Mouse (Mus musculus): ENCODE measurements around the gene Bfsp1. TPM values are rescaled to one million over a fixed set of nuclear protein-coding genes. Genes with fewer than 3 reads are reported as not detected.

The Bfsp1 gene
- polyA plus RNA-seq (2012; rRNA removed) = 0.32 and 0.35 TPM in 2 replicates

DNA sequence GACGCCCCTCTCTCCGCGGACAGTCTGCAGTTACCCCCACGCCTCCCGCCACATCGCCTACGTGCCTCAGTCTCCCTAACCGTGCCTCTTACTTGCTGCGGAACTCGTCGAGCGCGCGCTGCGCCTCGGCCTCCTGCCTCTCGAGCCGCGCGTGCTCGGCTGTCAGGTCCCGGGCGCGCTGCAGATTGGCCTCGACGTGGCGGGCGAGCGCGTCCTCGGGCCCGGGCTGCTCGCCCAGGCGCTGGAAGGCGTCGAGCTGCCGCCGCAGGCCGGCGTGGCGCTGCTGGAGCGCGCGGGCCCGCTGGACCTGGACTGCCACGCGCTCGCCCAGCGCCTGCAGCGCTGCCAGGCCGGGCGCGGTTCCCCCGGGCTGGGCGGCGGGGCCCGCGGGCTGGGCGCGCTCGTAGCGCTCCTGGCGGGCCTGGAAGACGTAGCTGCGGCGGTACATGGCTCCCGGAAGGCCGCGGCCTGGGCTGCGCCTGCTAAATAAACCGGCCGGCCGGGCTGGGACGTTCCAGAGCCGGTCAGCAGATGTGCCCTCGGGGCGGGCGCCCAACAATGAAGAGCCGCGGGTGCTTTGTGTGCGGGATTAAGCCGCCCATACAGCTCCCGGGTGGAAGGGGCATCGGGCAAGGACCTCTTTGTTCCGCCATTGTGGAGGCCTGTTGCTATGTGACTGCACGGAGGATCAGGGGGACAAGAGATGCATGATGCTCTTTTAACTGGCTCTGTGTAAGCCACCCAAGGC lies at the start of gene Bfsp1:
Gene Bfsp1 (minus strand): TSS at position 690 of the 748 bp plus-strand sequence.
- Histone ChIP-seq H3K27me3 (ENCODE audit: control insufficient read depth, insufficient read depth, low read length) (no peaks in the 10 kb centered on the region; the same call in 1 of the 2 replicates), H3K27ac (ENCODE audit: control insufficient read depth, insufficient read depth, low read length) (no peak within 1 kb of the TSS), H3K4me1 (replicated peaks; ENCODE audit: control insufficient read depth, insufficient read depth, low read length) (no peaks in the 10 kb centered on the region), H3K36me3 (ENCODE audit: control insufficient read depth, insufficient read depth, low read length) (no peaks in the 10 kb centered on the region), H3K4me3 (ENCODE audit: control insufficient read depth, insufficient read depth, low read length) (no peak within 1 kb of the TSS)
- 15% methylated on average over 86 of the region's 86 CpGs for WGBS
- TF ChIP-seq POLR2A (IDR thresholded peaks at IDR 0.05; ENCODE audit: control insufficient read depth, extremely low read depth, insufficient read depth, low read length, poor library complexity) = no peak
- TF ChIP-seq CTCF (IDR thresholded peaks at IDR 0.05; ENCODE audit: borderline replicate concordance, control insufficient read depth, extremely low read depth, insufficient read depth, low read length, poor library complexity) = no peak
- DNase-seq = no peak

DNA sequence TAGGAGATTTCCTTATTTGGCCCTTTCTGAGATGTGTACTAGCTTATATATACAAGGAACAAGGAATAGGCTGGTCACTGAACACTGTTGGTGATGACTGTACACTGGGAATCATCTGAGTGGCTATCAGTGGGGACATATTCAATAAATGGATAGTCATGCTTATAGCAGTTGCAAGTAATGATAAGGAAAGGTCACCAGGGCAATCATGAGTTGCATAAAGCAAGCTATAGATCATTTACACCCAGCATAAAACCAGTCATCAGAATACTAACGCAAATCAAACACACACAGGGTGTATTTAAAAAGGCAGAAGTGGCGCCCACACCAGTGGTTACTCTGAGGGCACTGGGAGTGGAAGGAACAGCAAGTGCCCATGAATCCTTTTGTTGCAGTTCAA lies 49.2 kb upstream of the Bfsp1 start:
- WGBS = 75% methylated on average over 2 of the region's 2 CpGs
- no peaks in the 10 kb centered on the region for H3K36me3 ChIP-seq (ENCODE audit: control insufficient read depth, insufficient read depth, low read length)
- H3K27ac ChIP-seq (ENCODE audit: control insufficient read depth, insufficient read depth, low read length) = no peak overlapping the region
- no peak for DNase-seq
- no peak for TF ChIP-seq CTCF (IDR thresholded peaks at IDR 0.05; ENCODE audit: borderline replicate concordance, control insufficient read depth, extremely low read depth, insufficient read depth, low read length, poor library complexity)
- peaks cover 5% of the 10 kb centered on the region; the same call in 1 of the 2 replicates for H3K27me3 ChIP-seq (ENCODE audit: control insufficient read depth, insufficient read depth, low read length)
- H3K4me3 ChIP-seq (ENCODE audit: control insufficient read depth, insufficient read depth, low read length) = no peak overlapping the region
- peaks cover 11% of the 10 kb centered on the region for H3K4me1 ChIP-seq (replicated peaks; ENCODE audit: control insufficient read depth, insufficient read depth, low read length)

DNA sequence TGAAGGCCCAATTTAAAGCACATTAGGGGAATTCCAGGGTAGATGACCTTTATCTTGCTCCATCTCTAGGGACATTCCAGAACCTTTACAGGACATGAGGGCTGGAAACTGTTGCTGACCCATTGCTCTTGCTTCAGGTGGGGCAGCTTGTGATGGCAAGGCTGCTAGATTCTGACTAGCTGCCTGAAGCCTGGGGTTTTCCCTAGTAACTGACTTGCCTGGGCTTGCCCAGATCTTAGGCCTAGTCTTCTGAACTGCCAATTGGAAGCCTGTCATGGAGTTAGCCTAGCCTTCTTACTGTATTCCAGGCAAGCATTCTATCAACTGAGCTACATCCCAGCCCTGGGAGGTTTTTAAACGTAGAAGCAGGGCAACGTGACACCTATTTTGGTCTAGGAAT lies 46.3 kb upstream of the Bfsp1 start:
- H3K27me3 ChIP-seq (ENCODE audit: control insufficient read depth, insufficient read depth, low read length) = no peaks in the 10 kb centered on the region
- no peak for DNase-seq
- H3K4me1 ChIP-seq (replicated peaks; ENCODE audit: control insufficient read depth, insufficient read depth, low read length) = no peaks in the 10 kb centered on the region
- no peak overlapping the region for H3K4me3 ChIP-seq (ENCODE audit: control insufficient read depth, insufficient read depth, low read length)
- H3K36me3 ChIP-seq (ENCODE audit: control insufficient read depth, insufficient read depth, low read length) = no peaks in the 10 kb centered on the region
- 91% methylated on average over 2 of the region's 2 CpGs for WGBS
- TF ChIP-seq CTCF (IDR thresholded peaks at IDR 0.05; ENCODE audit: borderline replicate concordance, control insufficient read depth, extremely low read depth, insufficient read depth, low read length, poor library complexity) = no peak
- TF ChIP-seq POLR2A (IDR thresholded peaks at IDR 0.05; ENCODE audit: control insufficient read depth, extremely low read depth, insufficient read depth, low read length, poor library complexity) = no peak
- no peak overlapping the region for H3K27ac ChIP-seq (ENCODE audit: control insufficient read depth, insufficient read depth, low read length)

DNA sequence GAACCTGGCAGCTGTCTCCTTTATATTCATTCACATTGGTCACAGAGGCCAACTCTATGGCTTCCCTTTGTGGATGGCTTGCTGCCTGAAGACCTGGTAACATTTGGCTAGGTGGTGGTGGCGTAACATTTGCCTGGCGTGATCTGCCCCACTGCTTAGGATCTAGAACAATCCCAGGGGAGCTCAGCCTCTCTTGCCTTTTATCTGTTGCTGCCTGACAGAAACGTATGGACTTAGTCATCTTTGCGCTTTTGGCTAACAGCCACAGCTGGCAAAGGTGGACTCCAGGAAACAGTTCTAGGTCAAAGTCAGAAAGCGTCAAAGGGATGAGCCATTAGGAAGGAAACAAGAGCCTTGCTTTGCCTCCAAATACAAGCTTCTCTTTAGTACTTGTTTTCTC lies 41.9 kb upstream of the Bfsp1 start:
- H3K36me3 ChIP-seq (ENCODE audit: control insufficient read depth, insufficient read depth, low read length) = no peaks in the 10 kb centered on the region
- 85% methylated on average over 5 of the region's 5 CpGs for WGBS
- H3K4me3 ChIP-seq (ENCODE audit: control insufficient read depth, insufficient read depth, low read length) = no peak overlapping the region
- TF ChIP-seq CTCF (IDR thresholded peaks at IDR 0.05; ENCODE audit: borderline replicate concordance, control insufficient read depth, extremely low read depth, insufficient read depth, low read length, poor library complexity) (no peak), POLR2A (IDR thresholded peaks at IDR 0.05; ENCODE audit: control insufficient read depth, extremely low read depth, insufficient read depth, low read length, poor library complexity) (no peak)
- no peaks in the 10 kb centered on the region for H3K4me1 ChIP-seq (replicated peaks; ENCODE audit: control insufficient read depth, insufficient read depth, low read length)
- DNase-seq = no peak
- no peak overlapping the region for H3K27ac ChIP-seq (ENCODE audit: control insufficient read depth, insufficient read depth, low read length)
- no peaks in the 10 kb centered on the region for H3K27me3 ChIP-seq (ENCODE audit: control insufficient read depth, insufficient read depth, low read length)

DNA sequence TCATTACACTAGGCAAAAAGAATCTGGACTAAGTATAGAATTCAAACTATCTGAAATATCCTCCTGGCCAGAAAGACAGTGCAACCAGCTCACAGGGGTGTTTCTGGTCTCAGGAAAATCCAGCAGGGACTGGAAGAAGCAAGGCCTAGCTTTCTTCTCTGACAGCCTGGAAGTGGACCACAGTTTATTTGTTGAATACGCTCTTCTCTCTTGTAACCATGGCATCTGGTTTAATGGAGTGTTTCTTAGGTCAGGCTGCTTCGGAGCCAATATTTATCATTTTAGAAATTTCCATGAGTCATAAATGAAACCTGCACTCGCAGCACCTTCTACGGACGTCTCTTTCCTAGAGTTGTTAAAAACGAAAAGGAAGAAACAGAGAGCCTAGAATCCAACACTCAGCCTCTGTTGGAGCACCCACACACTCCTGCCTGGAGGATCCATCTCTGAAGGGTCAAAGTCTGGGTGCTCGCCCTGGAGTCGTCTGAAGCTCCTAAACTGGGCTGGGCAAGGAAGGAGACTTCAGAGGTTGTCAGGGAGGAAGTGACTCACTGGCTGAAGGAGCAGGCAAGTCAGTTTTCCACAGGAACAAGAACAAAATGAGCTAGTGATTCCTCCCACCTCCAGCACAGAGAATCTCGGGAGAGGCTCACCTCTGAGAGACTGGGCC lies 40.5 kb upstream of the Bfsp1 start:
- H3K36me3 ChIP-seq (ENCODE audit: control insufficient read depth, insufficient read depth, low read length) = no peaks in the 10 kb centered on the region
- H3K4me1 ChIP-seq (replicated peaks; ENCODE audit: control insufficient read depth, insufficient read depth, low read length) = no peaks in the 10 kb centered on the region
- no peaks in the 10 kb centered on the region for H3K27me3 ChIP-seq (ENCODE audit: control insufficient read depth, insufficient read depth, low read length)
- WGBS = 81% methylated on average over 9 of the region's 9 CpGs
- H3K4me3 ChIP-seq (ENCODE audit: control insufficient read depth, insufficient read depth, low read length) = no peak overlapping the region
- DNase-seq = no peak
- H3K27ac ChIP-seq (ENCODE audit: control insufficient read depth, insufficient read depth, low read length) = no peak overlapping the region
- TF ChIP-seq CTCF (IDR thresholded peaks at IDR 0.05; ENCODE audit: borderline replicate concordance, control insufficient read depth, extremely low read depth, insufficient read depth, low read length, poor library complexity) (no peak), POLR2A (IDR thresholded peaks at IDR 0.05; ENCODE audit: control insufficient read depth, extremely low read depth, insufficient read depth, low read length, poor library complexity) (no peak)

DNA sequence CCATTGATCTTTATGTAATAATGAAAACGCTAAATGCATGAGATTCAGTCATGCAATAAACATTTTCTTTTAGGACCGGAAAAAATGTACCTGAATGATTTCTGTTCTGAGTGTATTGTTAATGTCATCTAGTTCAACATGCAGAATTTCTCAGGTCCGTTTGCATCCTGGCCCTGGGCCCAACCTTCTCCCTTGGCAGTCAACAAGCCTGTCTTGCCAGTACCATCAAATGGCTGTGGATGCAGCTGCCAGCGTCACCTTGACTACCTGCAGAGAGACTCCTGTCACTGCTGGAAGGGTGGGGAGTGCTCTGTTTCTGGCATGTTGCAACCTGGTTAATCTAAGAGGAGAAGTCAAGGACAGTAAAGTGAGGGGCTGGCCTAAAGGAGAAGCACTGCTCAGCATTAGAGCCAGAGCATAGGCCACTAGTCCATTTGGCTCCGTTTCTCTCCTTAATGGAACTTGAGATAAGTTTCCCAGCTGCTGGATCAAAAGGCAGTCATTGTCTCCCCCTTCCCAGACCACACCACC lies 37.9 kb upstream of the Bfsp1 start:
- whole genome bisulfite sequencing = 90% methylated on average over 5 of the region's 5 CpGs
- Histone ChIP-seq H3K27me3 (ENCODE audit: control insufficient read depth, insufficient read depth, low read length) (no peaks in the 10 kb centered on the region), H3K4me3 (ENCODE audit: control insufficient read depth, insufficient read depth, low read length) (no peak overlapping the region), H3K4me1 (replicated peaks; ENCODE audit: control insufficient read depth, insufficient read depth, low read length) (no peaks in the 10 kb centered on the region), H3K36me3 (ENCODE audit: control insufficient read depth, insufficient read depth, low read length) (no peaks in the 10 kb centered on the region), H3K27ac (ENCODE audit: control insufficient read depth, insufficient read depth, low read length) (no peak overlapping the region)
- TF ChIP-seq CTCF (IDR thresholded peaks at IDR 0.05; ENCODE audit: borderline replicate concordance, control insufficient read depth, extremely low read depth, insufficient read depth, low read length, poor library complexity) = no peak
- TF ChIP-seq POLR2A (IDR thresholded peaks at IDR 0.05; ENCODE audit: control insufficient read depth, extremely low read depth, insufficient read depth, low read length, poor library complexity) = no peak
- no peak for DNase-seq

All from thymus, adult 2 months (tissue).